Mouse (Mus musculus): ENCODE measurements around the gene Ptpa. TPM values are rescaled to one million over a fixed set of nuclear protein-coding genes. Genes with fewer than 3 reads are reported as not detected.
"Not testable (repeated sequence)": the region's sequence is repeated elsewhere in the genome, so short reads cannot be mapped to it uniquely, and the experiment has no call there.

The Ptpa gene
- polyA plus RNA-seq, 1 experiment from 2014 or later: 100.0 TPM

- peak overlapping the region; percentile 95 for H3K9ac ChIP-seq
- under 1% methylated on average over 7 of the region's 7 CpGs for WGBS
- H3K4me2 ChIP-seq: peak overlapping the region; percentile 74
- ATAC-seq (ENCODE audit: extremely low read depth, insufficient number of reproducible peaks, low FRiP score, low TSS enrichment): no peak
- peaks cover 50% of the 10 kb centered on the region for H3K4me1 ChIP-seq
- peaks cover 18% of the 10 kb centered on the region for H3K36me3 ChIP-seq
- peak overlapping the region; percentile 96 for H3K27ac ChIP-seq (replicated peaks)
- no peaks in the 10 kb centered on the region for H3K27me3 ChIP-seq (replicated peaks)
- H3K9me3 ChIP-seq: no peaks in the 10 kb centered on the region
- peak overlapping the region; percentile 85 for H3K4me3 ChIP-seq
Observed at GRCm38 (mm10) chr2:30416649-30416965, 768 bp downstream of the Ptpa start.

DNA sequence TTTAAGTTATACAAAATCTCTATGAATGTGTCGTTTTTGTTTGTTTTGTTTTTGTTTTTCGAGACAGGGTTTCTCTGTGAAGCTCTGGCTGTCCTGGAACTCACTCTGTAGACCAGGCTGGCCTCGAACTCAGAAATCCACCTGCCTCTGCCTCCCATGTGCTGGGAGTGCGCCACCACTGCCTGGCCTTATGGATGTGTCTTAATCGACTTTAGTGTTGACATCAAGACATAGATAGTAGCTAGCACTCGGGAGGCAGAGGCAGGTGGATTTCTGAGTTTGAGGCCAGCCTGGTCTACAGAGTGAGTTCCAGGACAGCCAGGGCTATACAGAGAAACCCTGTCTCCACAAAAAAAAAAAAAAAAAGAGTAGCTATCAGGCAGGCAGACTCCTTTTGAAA is 1.3 kb downstream of the Ptpa start:
- peaks cover 50% of the 10 kb centered on the region for H3K4me1 ChIP-seq
- peaks cover 15% of the 10 kb centered on the region for H3K36me3 ChIP-seq
- H3K9me3 ChIP-seq; H3K27me3 ChIP-seq (replicated peaks); ATAC-seq (ENCODE audit: extremely low read depth, insufficient number of reproducible peaks, low FRiP score, low TSS enrichment): not testable (repeated sequence)
- H3K9ac ChIP-seq: peak overlapping the region; percentile 95
- H3K4me2 ChIP-seq: peak overlapping the region; percentile 74
- H3K27ac ChIP-seq (replicated peaks): peak overlapping the region; percentile 96; the same call in 1 of the 2 replicates
- WGBS: 65% methylated on average over 6 of the region's 6 CpGs
- H3K4me3 ChIP-seq: peak overlapping the region; percentile 85

DNA sequence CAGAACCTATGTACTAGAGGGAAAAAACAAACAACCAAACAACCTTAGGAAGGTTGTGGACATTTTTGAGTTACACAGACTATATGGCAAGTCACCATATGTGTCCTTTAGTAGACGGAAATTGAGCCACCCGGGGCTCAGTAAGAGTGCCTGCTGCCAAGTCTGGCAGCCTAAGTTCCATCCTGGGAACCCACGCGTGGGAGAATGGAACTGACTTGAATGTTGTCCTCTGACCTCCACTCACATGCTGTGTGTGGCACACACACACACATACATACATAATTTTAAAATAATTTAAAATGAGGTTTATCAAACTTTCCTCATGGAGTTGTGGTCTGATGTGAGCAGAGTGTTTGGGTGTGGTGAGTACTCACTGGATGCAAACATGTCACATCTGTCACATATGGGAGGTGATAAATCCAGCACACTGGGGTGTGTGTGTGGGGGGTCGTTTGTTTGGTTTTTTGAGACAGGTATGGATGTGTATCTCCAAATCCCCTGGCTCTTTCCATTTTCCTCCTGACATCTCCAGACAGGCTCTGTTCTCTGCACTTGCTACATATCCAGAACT is 1.8 kb downstream of the Ptpa start:
- WGBS: 65% methylated on average over 5 of the region's 5 CpGs
- Histone ChIP-seq H3K9ac (peak overlapping the region; percentile 95), H3K4me1 (peaks cover 50% of the 10 kb centered on the region), H3K4me2 (peak overlapping the region; percentile 74), H3K27me3 (replicated peaks) (no peaks in the 10 kb centered on the region), H3K27ac (replicated peaks) (peak overlapping the region; percentile 82; the same call in 1 of the 2 replicates), H3K4me3 (peak overlapping the region; percentile 85; the same call in 1 of the 2 replicates), H3K36me3 (peaks cover 9% of the 10 kb centered on the region), H3K9me3 (no peaks in the 10 kb centered on the region)
- ATAC-seq (ENCODE audit: extremely low read depth, insufficient number of reproducible peaks, low FRiP score, low TSS enrichment): no peak

GRCm38 (mm10) chr2:30418259-30418658 is 2.4 kb downstream of the Ptpa start:
- Histone ChIP-seq H3K4me1 (peaks cover 50% of the 10 kb centered on the region), H3K9ac (peak overlapping the region; percentile 95), H3K4me3 (peak overlapping the region; percentile 9; the same call in 1 of the 2 replicates), H3K9me3 (no peaks in the 10 kb centered on the region), H3K4me2 (peak overlapping the region; percentile 74), H3K27ac (replicated peaks) (peak overlapping the region; percentile 82; the same call in 1 of the 2 replicates), H3K27me3 (replicated peaks) (no peaks in the 10 kb centered on the region), H3K36me3 (peaks cover 6% of the 10 kb centered on the region; the same call in 1 of the 2 replicates)
- WGBS: 79% methylated on average over 6 of the region's 6 CpGs
- ATAC-seq (ENCODE audit: extremely low read depth, insufficient number of reproducible peaks, low FRiP score, low TSS enrichment): no peak

DNA sequence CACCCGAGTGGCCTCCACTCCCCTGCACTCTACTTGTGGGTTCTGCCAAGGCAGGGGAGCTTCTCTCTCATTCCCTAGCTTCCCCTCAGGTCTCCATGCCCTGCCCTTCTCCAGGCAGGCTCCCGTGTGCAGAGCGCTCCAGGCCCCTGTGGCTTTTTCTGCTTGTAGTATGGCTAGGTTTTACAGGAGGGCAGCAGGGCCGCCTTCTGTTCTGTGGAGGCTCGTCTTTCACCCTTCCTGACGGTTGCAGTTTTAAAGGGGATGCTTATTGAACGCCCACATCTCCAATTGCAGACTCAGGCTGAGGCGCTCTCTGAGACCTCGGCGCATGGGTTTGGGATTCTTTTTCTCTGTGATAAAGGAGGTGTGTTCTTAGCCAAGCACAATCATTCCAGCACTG is 3.3 kb downstream of the Ptpa start:
- Histone ChIP-seq H3K4me1 (peaks cover 44% of the 10 kb centered on the region), H3K4me2 (peak overlapping the region; percentile 74), H3K4me3 (peak overlapping the region; percentile 27), H3K27me3 (replicated peaks) (no peaks in the 10 kb centered on the region), H3K9ac (peak overlapping the region; percentile 95), H3K27ac (replicated peaks) (peak overlapping the region; percentile 82), H3K36me3 (peaks cover 6% of the 10 kb centered on the region; the same call in 1 of the 2 replicates), H3K9me3 (no peaks in the 10 kb centered on the region)
- no peak for ATAC-seq (ENCODE audit: extremely low read depth, insufficient number of reproducible peaks, low FRiP score, low TSS enrichment)
- WGBS: 22% methylated on average over 10 of the region's 10 CpGs

- Histone ChIP-seq H3K27me3 (replicated peaks) (no peaks in the 10 kb centered on the region), H3K27ac (replicated peaks) (no peak overlapping the region), H3K9me3 (no peaks in the 10 kb centered on the region), H3K36me3 (peaks cover 13% of the 10 kb centered on the region), H3K4me3 (no peak overlapping the region), H3K4me1 (peaks cover 34% of the 10 kb centered on the region), H3K4me2 (no peak overlapping the region), H3K9ac (no peak overlapping the region)
- WGBS: 87% methylated on average over 4 of the region's 4 CpGs
- ATAC-seq (ENCODE audit: extremely low read depth, insufficient number of reproducible peaks, low FRiP score, low TSS enrichment): no peak
Observed at GRCm38 (mm10) chr2:30421432-30421831, 5.6 kb downstream of the Ptpa start.

DNA sequence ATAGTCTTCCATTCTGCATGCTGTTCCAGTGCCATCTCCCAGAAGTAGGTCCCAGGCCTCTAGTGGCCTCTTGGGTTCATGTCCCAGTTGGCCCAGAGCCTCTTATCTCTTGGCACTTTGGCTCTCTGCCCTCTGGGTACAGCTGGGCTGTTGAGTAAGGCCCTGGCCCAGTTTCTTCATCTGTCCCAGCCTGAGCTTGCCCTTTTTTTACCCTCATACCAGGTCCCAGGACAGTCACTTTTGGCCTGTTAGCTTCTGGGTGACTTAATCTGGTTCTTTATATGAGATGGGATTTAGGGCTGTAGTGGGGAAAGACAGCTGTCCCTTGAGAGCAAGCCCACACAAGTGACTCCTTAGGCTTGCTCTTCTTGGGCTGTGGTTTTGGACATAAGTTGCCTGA is 13.3 kb downstream of the Ptpa start:
- H3K4me3 ChIP-seq: no peak overlapping the region
- no peaks in the 10 kb centered on the region for H3K9me3 ChIP-seq
- H3K9ac ChIP-seq: no peak overlapping the region
- H3K4me1 ChIP-seq: peaks cover 7% of the 10 kb centered on the region; the same call in 1 of the 2 replicates
- no peak for ATAC-seq (ENCODE audit: extremely low read depth, insufficient number of reproducible peaks, low FRiP score, low TSS enrichment)
- no peaks in the 10 kb centered on the region for H3K27me3 ChIP-seq (replicated peaks)
- peaks cover 84% of the 10 kb centered on the region for H3K36me3 ChIP-seq
- no peak overlapping the region for H3K27ac ChIP-seq (replicated peaks)
- H3K4me2 ChIP-seq: no peak overlapping the region

DNA sequence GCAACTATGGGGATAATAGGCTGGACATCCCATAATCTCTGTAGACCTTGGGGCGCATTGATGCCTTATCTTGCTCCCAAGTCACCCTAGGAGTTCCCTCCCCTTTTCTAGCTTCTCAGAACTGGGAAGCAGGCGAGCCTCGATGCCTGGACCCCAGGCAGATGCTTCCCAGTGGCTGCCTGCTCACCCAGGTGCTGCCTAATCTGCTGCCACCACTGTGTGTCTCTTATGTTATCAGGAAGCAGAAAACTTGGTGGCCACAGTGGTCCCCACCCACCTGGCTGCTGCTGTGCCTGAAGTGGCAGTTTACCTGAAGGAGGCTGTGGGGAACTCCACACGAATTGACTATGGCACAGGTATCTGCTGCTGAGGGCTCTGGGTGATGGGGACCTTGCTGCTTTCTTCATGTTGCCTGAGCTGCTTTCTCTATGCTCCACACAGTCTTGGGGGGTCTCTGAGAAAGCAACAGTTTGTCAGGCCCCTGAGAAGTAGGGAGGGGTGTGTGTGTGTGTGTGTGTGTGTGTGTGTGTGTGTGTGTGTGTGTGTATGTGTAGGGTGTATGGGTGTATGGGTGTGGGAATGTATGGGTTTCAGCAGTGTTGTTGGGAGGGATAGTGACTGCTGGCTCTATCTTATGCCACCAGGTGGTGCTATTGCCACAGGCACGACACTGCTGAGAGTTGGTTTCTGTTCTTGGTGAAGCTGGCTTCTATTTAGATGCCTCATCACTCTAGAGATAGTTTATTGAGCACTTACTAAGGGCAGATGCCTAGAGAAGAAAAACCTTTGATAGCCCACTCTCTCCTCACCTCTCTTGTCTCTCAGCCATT is 19.7 kb downstream of the Ptpa start:
- Histone ChIP-seq H3K36me3 (peaks cover 89% of the 10 kb centered on the region), H3K9me3 (no peaks in the 10 kb centered on the region), H3K27me3 (replicated peaks) (no peaks in the 10 kb centered on the region), H3K27ac (replicated peaks) (0 out of 2 replicates have a peak overlapping the region, but pooled peaks have one; percentile 49), H3K9ac (no peak overlapping the region), H3K4me3 (no peak overlapping the region), H3K4me2 (no peak overlapping the region), H3K4me1 (peaks cover 20% of the 10 kb centered on the region)
- 49% methylated on average over 5 of the region's 5 CpGs for WGBS
- ATAC-seq (ENCODE audit: extremely low read depth, insufficient number of reproducible peaks, low FRiP score, low TSS enrichment): no peak

- H3K4me3 ChIP-seq: no peak overlapping the region
- peak overlapping the region; percentile 49; the same call in 1 of the 2 replicates for H3K27ac ChIP-seq (replicated peaks)
- no peaks in the 10 kb centered on the region for H3K27me3 ChIP-seq (replicated peaks)
- ATAC-seq (ENCODE audit: extremely low read depth, insufficient number of reproducible peaks, low FRiP score, low TSS enrichment): no peak
- no peak overlapping the region for H3K4me2 ChIP-seq
- H3K9ac ChIP-seq: no peak overlapping the region
- peaks cover 83% of the 10 kb centered on the region for H3K36me3 ChIP-seq
- no peaks in the 10 kb centered on the region for H3K9me3 ChIP-seq
- peaks cover 27% of the 10 kb centered on the region for H3K4me1 ChIP-seq
- WGBS: 67% methylated on average over 5 of the region's 5 CpGs
Observed at GRCm38 (mm10) chr2:30436156-30436545, 20.3 kb downstream of the Ptpa start.

DNA sequence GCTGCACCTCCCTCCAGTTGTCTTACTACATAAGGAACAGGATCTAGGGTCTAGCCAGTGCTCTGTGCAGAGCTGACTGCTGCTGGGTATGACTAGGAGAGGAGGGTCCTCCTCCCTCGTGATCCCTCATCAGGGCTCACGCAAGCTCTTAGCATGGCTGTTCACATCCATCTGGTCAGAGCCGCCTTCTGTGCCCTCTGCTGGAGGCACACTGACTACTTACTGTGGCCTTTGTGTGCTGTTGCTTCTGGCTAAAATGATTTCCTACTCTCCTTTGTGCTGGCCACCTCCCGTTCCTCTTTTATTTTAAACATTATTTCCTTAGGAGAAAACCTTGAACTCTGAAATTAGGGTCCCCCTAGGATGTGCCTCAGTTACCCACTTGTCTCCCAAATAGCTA is 21.0 kb downstream of the Ptpa start:
- no peak for ATAC-seq (ENCODE audit: extremely low read depth, insufficient number of reproducible peaks, low FRiP score, low TSS enrichment)
- no peaks in the 10 kb centered on the region for H3K9me3 ChIP-seq
- peaks cover 76% of the 10 kb centered on the region for H3K36me3 ChIP-seq
- H3K4me2 ChIP-seq: no peak overlapping the region
- H3K9ac ChIP-seq: no peak overlapping the region
- 79% methylated on average over 4 of the region's 4 CpGs for WGBS
- H3K27ac ChIP-seq (replicated peaks): no peak overlapping the region
- H3K4me3 ChIP-seq: no peak overlapping the region
- no peaks in the 10 kb centered on the region for H3K27me3 ChIP-seq (replicated peaks)
- H3K4me1 ChIP-seq: peaks cover 31% of the 10 kb centered on the region

GRCm38 (mm10) chr2:30437791-30438190 is 22.0 kb downstream of the Ptpa start:
- Histone ChIP-seq H3K9me3 (no peaks in the 10 kb centered on the region), H3K36me3 (peaks cover 66% of the 10 kb centered on the region), H3K9ac (no peak overlapping the region), H3K27me3 (replicated peaks) (no peaks in the 10 kb centered on the region), H3K27ac (replicated peaks) (no peak overlapping the region), H3K4me2 (no peak overlapping the region), H3K4me3 (no peak overlapping the region), H3K4me1 (peaks cover 40% of the 10 kb centered on the region)
- ATAC-seq (ENCODE audit: extremely low read depth, insufficient number of reproducible peaks, low FRiP score, low TSS enrichment): no peak
- WGBS: 91% methylated on average over 4 of the region's 4 CpGs
